Mouse (Mus musculus): ENCODE results near the gene Sorl1. TPM values are rescaled to one million over a fixed set of nuclear protein-coding genes. Genes with fewer than 3 reads are reported as not detected.

Sorl1 gene
- polyA plus RNA-seq, 1 experiment = 25.1 TPM

DNA sequence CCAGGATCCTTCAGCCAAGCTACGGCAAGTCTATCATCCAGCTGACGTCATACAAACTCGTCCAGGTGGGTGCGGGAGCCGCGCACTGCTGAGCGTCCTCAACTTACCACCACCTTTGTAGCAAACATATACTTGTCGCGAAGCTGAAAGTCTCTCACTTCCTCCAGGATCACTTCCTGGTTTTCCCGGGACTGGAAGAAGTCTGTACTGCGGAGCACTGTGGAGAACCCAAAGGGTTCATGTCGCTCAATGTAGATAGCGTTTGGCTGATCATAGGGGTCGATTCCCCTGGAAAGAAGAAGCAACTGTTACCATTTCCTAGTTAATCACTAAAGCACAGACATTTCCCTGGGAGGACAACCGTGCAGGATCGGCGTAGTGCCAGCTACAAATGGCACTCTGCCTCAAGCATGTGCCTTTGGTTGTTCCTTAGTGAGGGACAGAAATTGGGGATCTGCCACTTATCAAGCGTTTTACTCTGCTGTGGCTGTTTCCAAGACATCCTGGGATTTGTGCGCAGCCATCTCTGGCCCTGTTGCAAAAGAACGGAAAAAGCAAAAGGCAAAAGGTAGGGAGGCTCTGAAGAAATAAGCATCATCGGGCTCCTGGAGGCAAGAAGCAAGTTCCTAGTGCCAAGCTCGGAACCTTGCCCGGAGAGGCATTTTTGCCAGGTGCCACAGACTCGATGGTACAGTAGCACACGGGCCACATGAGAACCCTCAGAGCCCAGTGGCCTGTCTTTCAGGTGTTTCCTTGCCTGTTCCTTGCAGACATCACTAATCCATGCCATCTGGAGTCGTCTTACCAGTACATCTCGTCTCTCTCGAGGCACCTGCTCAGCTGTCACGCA lies 42.2 kb downstream of the Sorl1 start:
- Histone ChIP-seq H3K4me1 (ENCODE audit: control insufficient read depth, insufficient read depth, low read length) (peaks cover 27% of the 10 kb centered on the region), H3K27ac (ENCODE audit: insufficient read depth, low read depth, low read length) (no peak overlapping the region), H3K4me3 (ENCODE audit: insufficient read depth, low read length) (no peak overlapping the region)
- no peak for TF ChIP-seq CTCF (IDR thresholded peaks at IDR 0.05; ENCODE audit: low read depth, low read length)
- no peak for TF ChIP-seq POLR2A (IDR thresholded peaks at IDR 0.05; ENCODE audit: borderline replicate concordance, low read depth, low read length)

DNA sequence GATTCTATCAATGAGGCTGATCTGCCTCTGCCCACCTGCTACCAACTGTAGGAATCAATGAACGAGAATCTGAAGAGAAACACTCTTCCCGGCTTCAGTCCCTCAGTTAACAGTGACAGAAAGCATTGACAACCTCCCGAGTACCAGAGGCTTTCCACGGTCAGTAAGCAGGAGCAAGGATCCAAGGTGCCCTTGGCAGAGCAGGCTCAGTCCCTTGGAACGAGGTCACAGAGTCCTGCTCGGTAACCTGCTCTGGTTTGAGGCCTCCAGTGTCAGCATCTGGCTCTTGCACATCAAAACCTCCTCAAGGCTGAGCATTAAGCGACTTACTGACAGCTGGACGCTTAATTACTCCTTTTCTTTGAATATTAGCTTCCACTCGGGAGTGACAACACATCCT lies 43.4 kb downstream of the Sorl1 start:
- Histone ChIP-seq H3K4me1 (ENCODE audit: control insufficient read depth, insufficient read depth, low read length) (peaks cover 21% of the 10 kb centered on the region), H3K4me3 (ENCODE audit: insufficient read depth, low read length) (no peak overlapping the region), H3K27ac (ENCODE audit: insufficient read depth, low read depth, low read length) (no peak overlapping the region)
- no peak for TF ChIP-seq CTCF (IDR thresholded peaks at IDR 0.05; ENCODE audit: low read depth, low read length)
- no peak for TF ChIP-seq POLR2A (IDR thresholded peaks at IDR 0.05; ENCODE audit: borderline replicate concordance, low read depth, low read length)

GRCm38 (mm10) chr9:42077112-42077845 lies 46.8 kb downstream of the Sorl1 start:
- Histone ChIP-seq H3K4me1 (ENCODE audit: control insufficient read depth, insufficient read depth, low read length) (peaks cover 6% of the 10 kb centered on the region), H3K4me3 (ENCODE audit: insufficient read depth, low read length) (no peak overlapping the region), H3K27ac (ENCODE audit: insufficient read depth, low read depth, low read length) (no peak overlapping the region)
- no peak for TF ChIP-seq CTCF (IDR thresholded peaks at IDR 0.05; ENCODE audit: low read depth, low read length)
- TF ChIP-seq POLR2A (IDR thresholded peaks at IDR 0.05; ENCODE audit: borderline replicate concordance, low read depth, low read length) = no peak

- no peak for TF ChIP-seq CTCF (IDR thresholded peaks at IDR 0.05; ENCODE audit: low read depth, low read length)
- no peak for TF ChIP-seq POLR2A (IDR thresholded peaks at IDR 0.05; ENCODE audit: borderline replicate concordance, low read depth, low read length)
- Histone ChIP-seq H3K4me1 (ENCODE audit: control insufficient read depth, insufficient read depth, low read length) (peaks cover 6% of the 10 kb centered on the region), H3K4me3 (ENCODE audit: insufficient read depth, low read length) (no peak overlapping the region), H3K27ac (ENCODE audit: insufficient read depth, low read depth, low read length) (no peak overlapping the region)
Measured at GRCm38 (mm10) chr9:42076256-42076849, 47.7 kb downstream of the Sorl1 start.

GRCm38 (mm10) chr9:42075241-42075640 lies 48.9 kb downstream of the Sorl1 start:
- Histone ChIP-seq H3K4me3 (ENCODE audit: insufficient read depth, low read length) (no peak overlapping the region), H3K4me1 (ENCODE audit: control insufficient read depth, insufficient read depth, low read length) (peaks cover 6% of the 10 kb centered on the region), H3K27ac (ENCODE audit: insufficient read depth, low read depth, low read length) (no peak overlapping the region)
- TF ChIP-seq POLR2A (IDR thresholded peaks at IDR 0.05; ENCODE audit: borderline replicate concordance, low read depth, low read length) = no peak
- no peak for TF ChIP-seq CTCF (IDR thresholded peaks at IDR 0.05; ENCODE audit: low read depth, low read length)

DNA sequence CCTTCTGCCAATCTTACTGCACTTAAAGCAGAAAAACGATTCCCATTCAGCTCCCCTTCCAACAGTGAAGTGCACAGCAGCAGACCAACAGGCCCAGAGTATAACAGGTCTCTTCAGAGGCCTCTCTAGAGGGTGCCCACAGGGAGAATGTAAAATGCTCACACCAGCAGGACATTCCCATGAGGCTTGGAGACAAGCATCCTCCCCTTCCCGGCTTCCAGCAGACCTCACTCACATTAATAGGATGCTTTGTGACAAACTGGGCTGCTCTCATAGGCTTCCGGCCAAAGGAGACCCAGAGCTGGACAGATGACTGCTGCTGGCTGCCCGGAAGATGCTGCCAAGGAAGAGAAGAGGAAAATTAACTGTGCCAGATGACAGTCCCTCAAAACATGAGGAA lies 52.1 kb downstream of the Sorl1 start:
- Histone ChIP-seq H3K4me3 (ENCODE audit: insufficient read depth, low read length) (no peak overlapping the region), H3K4me1 (ENCODE audit: control insufficient read depth, insufficient read depth, low read length) (peaks cover 6% of the 10 kb centered on the region), H3K27ac (ENCODE audit: insufficient read depth, low read depth, low read length) (no peak overlapping the region)
- TF ChIP-seq CTCF (IDR thresholded peaks at IDR 0.05; ENCODE audit: low read depth, low read length) (no peak), POLR2A (IDR thresholded peaks at IDR 0.05; ENCODE audit: borderline replicate concordance, low read depth, low read length) (no peak)

- no peak for TF ChIP-seq CTCF (IDR thresholded peaks at IDR 0.05; ENCODE audit: low read depth, low read length)
- no peak for TF ChIP-seq POLR2A (IDR thresholded peaks at IDR 0.05; ENCODE audit: borderline replicate concordance, low read depth, low read length)
- Histone ChIP-seq H3K27ac (ENCODE audit: insufficient read depth, low read depth, low read length) (no peak overlapping the region), H3K4me1 (ENCODE audit: control insufficient read depth, insufficient read depth, low read length) (peaks cover 6% of the 10 kb centered on the region), H3K4me3 (ENCODE audit: insufficient read depth, low read length) (no peak overlapping the region)
Measured at GRCm38 (mm10) chr9:42070856-42071255, 53.2 kb downstream of the Sorl1 start.

GRCm38 (mm10) chr9:42069471-42069870 lies 54.6 kb downstream of the Sorl1 start:
- no peak overlapping the region for H3K27ac ChIP-seq (ENCODE audit: insufficient read depth, low read depth, low read length)
- no peak for TF ChIP-seq POLR2A (IDR thresholded peaks at IDR 0.05; ENCODE audit: borderline replicate concordance, low read depth, low read length)
- TF ChIP-seq CTCF (IDR thresholded peaks at IDR 0.05; ENCODE audit: low read depth, low read length) = no peak
- no peaks in the 10 kb centered on the region for H3K4me1 ChIP-seq (ENCODE audit: control insufficient read depth, insufficient read depth, low read length)
- no peak overlapping the region for H3K4me3 ChIP-seq (ENCODE audit: insufficient read depth, low read length)

GRCm38 (mm10) chr9:42067950-42068349 lies 56.1 kb downstream of the Sorl1 start:
- H3K27ac ChIP-seq (ENCODE audit: insufficient read depth, low read depth, low read length) = no peak overlapping the region
- no peak for TF ChIP-seq POLR2A (IDR thresholded peaks at IDR 0.05; ENCODE audit: borderline replicate concordance, low read depth, low read length)
- no peak for TF ChIP-seq CTCF (IDR thresholded peaks at IDR 0.05; ENCODE audit: low read depth, low read length)
- H3K4me1 ChIP-seq (ENCODE audit: control insufficient read depth, insufficient read depth, low read length) = no peaks in the 10 kb centered on the region
- no peak overlapping the region for H3K4me3 ChIP-seq (ENCODE audit: insufficient read depth, low read length)

GRCm38 (mm10) chr9:42065756-42066155 lies 58.3 kb downstream of the Sorl1 start:
- no peak for TF ChIP-seq CTCF (IDR thresholded peaks at IDR 0.05; ENCODE audit: low read depth, low read length)
- TF ChIP-seq POLR2A (IDR thresholded peaks at IDR 0.05; ENCODE audit: borderline replicate concordance, low read depth, low read length) = no peak
- H3K4me1 ChIP-seq (ENCODE audit: control insufficient read depth, insufficient read depth, low read length) = no peaks in the 10 kb centered on the region
- H3K4me3 ChIP-seq (ENCODE audit: insufficient read depth, low read length) = no peak overlapping the region
- no peak overlapping the region for H3K27ac ChIP-seq (ENCODE audit: insufficient read depth, low read depth, low read length)

Data from bone marrow macrophage, adult 2 months (primary cell).